Mouse (Mus musculus) adrenal gland, adult 2 months (tissue): ENCODE measurements around the gene Zfp869. TPM values are rescaled to one million over a fixed set of nuclear protein-coding genes. Genes with fewer than 3 reads are reported as not detected.
"Not testable (repeated sequence)": the region's sequence is repeated elsewhere in the genome, so short reads cannot be mapped to it uniquely, and the experiment has no call there.

Source experiments
- DNase-seq: peaks from one replicate; pipeline ENCODE4 v3.0.0; 2021
- long read RNA-seq: library from polyadenylated mRNA; stranded (forward); transcript quantifications from one replicate; pipeline ENCODE4 v2.0.0, GENCODE M21; 2021
- polyA plus RNA-seq: library from polyadenylated mRNA; depleted of rRNA; stranded (reverse); fragments of >200 nt; gene quantifications from 2 replicates; pipeline ENCODE4 v1.2.3, GENCODE M21; 2012; rRNA removed
- total RNA-seq, 2 experiments: library from RNA; stranded (reverse); gene quantifications; 2 replicates each; pipeline ENCODE4 v1.2.3; 2021

Zfp869 gene
- total RNA-seq (10 to 100 TPM; 22.3 to 25.3 TPM), polyA plus RNA-seq (0.27 and 0.48 TPM in 2 replicates)
- long read RNA-seq, partial matches to known transcripts: 0 of 28 reads
- long read RNA-seq, other reads (novel, unspliced or antisense): 28 of 28 reads

GRCm38 (mm10) chr8:69710624-69711023 is at the start of gene Zfp869:
Zfp869 (minus strand) TSS chr8:69710724.
- not testable (repeated sequence) for DNase-seq

DNA sequence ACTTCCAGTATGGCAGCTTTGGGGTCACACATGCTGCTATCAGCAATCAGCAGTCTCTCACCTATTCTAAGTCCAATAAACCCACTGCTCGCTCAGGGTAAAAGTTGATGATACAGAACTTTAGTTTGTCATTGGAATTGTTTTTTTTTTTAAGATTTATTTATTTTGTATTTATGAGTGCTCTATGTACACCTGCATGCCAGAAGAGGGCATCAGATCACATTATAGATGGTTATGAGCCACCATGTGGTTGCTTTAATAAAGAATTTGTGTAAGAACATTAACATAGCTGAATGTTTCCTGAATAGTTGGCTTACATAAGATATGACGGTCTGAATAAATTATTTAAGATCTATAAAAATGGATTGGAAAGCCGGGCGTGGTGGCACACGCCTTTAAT is 47.8 kb upstream of the Zfp869 start:
- DNase-seq: no peak

DNA sequence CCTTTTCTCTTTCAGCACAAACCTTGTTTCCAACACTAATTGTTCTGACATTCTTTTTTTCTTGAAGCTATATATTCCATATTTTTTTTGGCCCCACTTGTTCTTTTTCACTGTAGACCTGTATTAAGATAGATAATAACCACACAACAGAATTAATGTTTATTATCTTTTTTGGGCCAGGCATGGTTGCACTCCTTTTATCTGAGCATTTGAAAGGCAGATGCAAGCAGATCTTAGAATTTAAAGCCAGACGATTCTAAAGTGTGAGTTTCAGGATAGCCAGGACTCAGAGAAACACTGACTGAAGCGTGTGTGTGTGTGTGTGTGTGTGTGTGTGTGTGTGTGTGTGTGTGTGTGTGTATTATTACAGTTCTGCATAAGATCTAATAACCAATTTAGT is 41.9 kb upstream of the Zfp869 start:
- no peak for DNase-seq

DNA sequence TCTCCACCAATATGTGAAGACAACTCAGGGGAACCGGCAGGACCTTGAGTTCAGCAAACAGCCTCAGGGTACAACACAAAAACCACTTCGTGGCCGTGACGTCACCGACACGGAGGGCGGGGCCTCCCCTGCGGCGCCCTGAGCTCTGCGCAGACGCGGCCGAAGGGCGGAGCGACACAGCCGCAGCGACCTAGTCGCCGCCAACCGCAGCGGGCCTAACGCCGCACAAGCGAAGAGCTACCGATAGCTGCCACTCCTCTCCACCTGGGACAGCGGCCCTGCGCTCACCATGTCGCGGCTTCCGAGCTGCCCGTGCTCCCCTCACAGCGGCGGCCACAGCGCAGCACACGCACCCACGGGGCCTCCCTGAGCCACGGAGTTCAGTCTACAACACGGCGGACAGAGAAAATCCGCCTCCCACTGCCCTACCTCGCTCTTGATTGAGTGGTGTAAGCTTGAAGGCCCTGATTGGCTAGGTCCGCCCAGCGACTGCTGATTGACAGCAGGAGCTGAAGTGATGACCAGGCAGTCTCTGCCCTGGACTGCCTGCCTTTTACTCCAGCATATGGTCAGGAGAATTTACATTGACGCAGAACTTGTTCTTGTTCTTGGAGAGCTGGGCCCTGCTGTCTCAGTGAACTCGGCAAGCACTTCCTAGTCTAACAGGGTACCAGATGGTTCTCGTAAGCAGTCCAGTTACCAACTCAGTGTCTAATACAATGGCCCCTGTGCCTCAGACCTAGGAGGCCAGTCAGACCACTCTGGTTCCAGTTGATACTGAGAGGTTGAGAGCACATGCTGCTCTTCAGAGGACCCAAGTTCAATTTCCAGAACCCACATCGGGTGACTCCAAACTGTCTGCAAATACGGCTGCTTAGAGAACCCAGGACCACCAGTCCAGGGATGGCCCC is 39.3 kb upstream of the Zfp869 start, which contains the start of gene Zfp963:
TSS of gene Zfp963 (minus strand) at position 427 of the 911 bp plus-strand sequence.
- DNase-seq: peak; percentile 97

- no peak for DNase-seq
Measured at GRCm38 (mm10) chr8:69741231-69741630, 30.7 kb upstream of the Zfp869 start.

- no peak for DNase-seq
Measured at GRCm38 (mm10) chr8:69740763-69741162, 30.2 kb upstream of the Zfp869 start.

DNA sequence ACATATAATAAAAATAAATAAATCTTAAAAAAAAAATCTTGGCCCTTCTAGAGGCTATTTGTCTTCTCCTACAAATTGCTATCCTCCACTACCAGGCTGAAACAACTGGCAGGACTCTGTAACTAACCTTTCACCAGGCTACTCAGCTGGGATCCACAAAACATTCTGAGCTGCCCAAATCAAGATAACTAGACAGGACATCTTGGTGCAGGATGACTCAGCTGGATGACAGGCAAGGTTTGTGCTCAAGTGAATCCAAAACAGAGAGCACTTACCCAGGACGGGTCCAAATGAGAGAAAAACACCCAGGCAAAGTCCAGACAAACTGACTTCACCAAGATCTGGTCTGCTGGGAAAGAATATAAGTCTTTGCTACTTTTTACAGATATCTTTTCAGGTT is 25.0 kb upstream of the Zfp869 start:
- DNase-seq: peak; percentile 31

- no peak for DNase-seq
Measured at GRCm38 (mm10) chr8:69717232-69717580, 6.7 kb upstream of the Zfp869 start.

- DNase-seq: peak; percentile 96
Measured at GRCm38 (mm10) chr8:69716403-69717231, 6.1 kb upstream of the Zfp869 start.

DNA sequence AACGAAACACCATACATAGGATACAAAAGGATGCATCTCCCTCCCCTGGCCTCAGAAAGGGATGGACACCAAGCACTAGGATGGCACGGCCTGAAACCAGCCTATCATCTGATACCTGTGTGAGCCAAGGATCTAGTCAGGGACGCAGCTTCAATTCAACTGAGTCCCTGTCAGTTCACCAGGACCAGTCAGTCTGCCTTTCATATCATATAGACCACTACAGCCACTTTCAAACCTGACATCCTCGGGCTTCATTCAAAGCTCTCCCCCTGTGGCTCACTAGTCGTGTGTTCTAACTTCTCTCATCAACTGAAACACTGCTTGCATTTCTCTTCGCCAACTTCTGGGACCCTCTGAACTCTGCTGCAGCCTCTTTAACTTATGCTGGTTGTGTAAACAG is 4.8 kb upstream of the Zfp869 start:
- DNase-seq: no peak

- no peak for DNase-seq
Measured at GRCm38 (mm10) chr8:69713516-69713915, 3.0 kb upstream of the Zfp869 start.

DNA sequence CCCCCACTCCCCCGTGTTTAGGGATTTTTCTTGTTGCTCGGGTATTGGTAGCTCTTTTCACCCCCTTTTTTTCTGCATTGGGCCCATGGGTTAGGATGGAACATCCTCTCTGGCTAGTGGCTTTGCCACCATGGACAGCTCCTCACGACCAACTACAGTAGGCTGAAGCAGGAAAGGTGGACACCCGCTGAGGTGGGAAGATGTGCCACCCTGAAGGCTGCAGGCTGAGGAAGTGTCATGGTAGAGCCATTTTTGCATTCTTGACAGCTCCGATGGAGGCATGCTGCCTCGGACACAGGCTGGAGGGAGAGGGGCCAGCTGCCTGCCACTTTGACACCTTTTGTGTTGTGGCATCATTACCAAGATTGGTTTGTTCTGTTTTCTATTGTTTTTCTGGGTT is 8.7 kb downstream of the Zfp869 start:
- DNase-seq: no peak

DNA sequence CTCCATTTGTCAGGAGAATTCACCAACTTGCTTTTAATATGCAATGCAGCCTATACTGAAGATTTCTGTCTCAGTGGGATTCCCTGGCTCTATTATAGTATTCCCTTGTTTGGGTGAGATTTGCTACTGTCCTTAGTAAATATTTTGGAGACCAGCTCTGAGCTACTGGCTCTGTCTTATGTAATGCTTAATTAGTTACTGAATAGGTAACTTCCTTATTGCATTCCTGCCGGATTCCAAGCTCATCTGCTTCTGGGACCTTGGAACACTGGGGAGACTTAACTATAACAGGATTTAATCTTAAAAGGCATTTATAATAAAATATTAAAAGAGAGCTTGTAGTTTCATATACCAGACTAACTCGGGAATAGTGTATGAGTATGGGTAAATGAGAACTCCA is 45.5 kb downstream of the Zfp869 start:
- DNase-seq: not testable (repeated sequence)

- no peak for DNase-seq
Measured at GRCm38 (mm10) chr8:69661294-69661693, 49.2 kb downstream of the Zfp869 start.

Other genes starting within 250 kb of the Zfp869 start
- gene Gm7697, start 187.7 kb downstream of the Zfp869 start, total RNA-seq: not detected
- gene Gm7697, start 187.7 kb downstream of the Zfp869 start, polyA plus RNA-seq: not detected in 2 replicates
- 10 to 100 TPM; 11.2 to 13.5 TPM for gene Zfp868, start 85.2 kb downstream of the Zfp869 start, total RNA-seq
- 2.9 and 4.4 TPM in 2 replicates for gene Zfp868, start 85.2 kb downstream of the Zfp869 start, polyA plus RNA-seq
- 1 to 10 TPM; 2.0 to 2.9 TPM for gene Zfp964, start 56.2 kb downstream of the Zfp869 start, total RNA-seq
- 0.18 and 0.21 TPM in 2 replicates for gene Zfp964, start 56.2 kb downstream of the Zfp869 start, polyA plus RNA-seq
- gene Zfp963, start 39.2 kb upstream of the Zfp869 start, total RNA-seq: 1 to 10 TPM; 2.6 to 5.0 TPM
- gene Zfp963, start 39.2 kb upstream of the Zfp869 start, polyA plus RNA-seq: 0.51 and 1.3 TPM in 2 replicates
- gene Gm20422, start 64.2 kb upstream of the Zfp869 start, total RNA-seq: 1 to 10 TPM in 1 of 2 experiments, not detected in 1; 2.3 TPM
- 0.25 and 0.33 TPM in 2 replicates for gene Gm20422, start 64.2 kb upstream of the Zfp869 start, polyA plus RNA-seq
- gene Atp13a1, start 80.4 kb upstream of the Zfp869 start, total RNA-seq: 10 to 100 TPM; 40.8 to 43.4 TPM
- 93.0 and 110 TPM in 2 replicates for gene Atp13a1, start 80.4 kb upstream of the Zfp869 start, polyA plus RNA-seq
- 10 to 100 TPM; 19.5 to 21.4 TPM for gene Zfp866, start 80.5 kb upstream of the Zfp869 start, total RNA-seq
- 3.4 and 3.5 TPM in 2 replicates for gene Zfp866, start 80.5 kb upstream of the Zfp869 start, polyA plus RNA-seq
- gene Gmip, start 98.0 kb upstream of the Zfp869 start, total RNA-seq: 10 to 100 TPM; 13.5 to 13.6 TPM
- 30.3 and 36.6 TPM in 2 replicates for gene Gmip, start 98.0 kb upstream of the Zfp869 start, polyA plus RNA-seq
- gene Lpar2, start 111.7 kb upstream of the Zfp869 start, total RNA-seq: 1 to 10 TPM; 1.2 to 2.9 TPM
- 2.0 and 2.5 TPM in 2 replicates for gene Lpar2, start 111.7 kb upstream of the Zfp869 start, polyA plus RNA-seq
- under 1 TPM; 0.38 to 0.69 TPM for gene Pbx4, start 121.8 kb upstream of the Zfp869 start, total RNA-seq
- gene Pbx4, start 121.8 kb upstream of the Zfp869 start, polyA plus RNA-seq: 5.5 and 5.8 TPM in 2 replicates
- gene Cilp2, start 177.0 kb upstream of the Zfp869 start, total RNA-seq: under 1 TPM; 0.07 to 0.09 TPM
- 0.39 and 1.1 TPM in 2 replicates for gene Cilp2, start 177.0 kb upstream of the Zfp869 start, polyA plus RNA-seq
- gene Tssk6, start 191.5 kb upstream of the Zfp869 start, total RNA-seq: under 1 TPM; 0.35 to 0.66 TPM
- gene Tssk6, start 191.5 kb upstream of the Zfp869 start, polyA plus RNA-seq: 1.3 and 2.0 TPM in 2 replicates
- 100 to 1,000 TPM; 160 to 215 TPM for gene Ndufa13, start 191.8 kb upstream of the Zfp869 start, total RNA-seq
- 83.3 and 99.4 TPM in 2 replicates for gene Ndufa13, start 191.8 kb upstream of the Zfp869 start, polyA plus RNA-seq
- gene Yjefn3, start 192.0 kb upstream of the Zfp869 start, total RNA-seq: 1 to 10 TPM; 1.9 to 4.2 TPM
- 6.6 and 10.8 TPM in 2 replicates for gene Yjefn3, start 192.0 kb upstream of the Zfp869 start, polyA plus RNA-seq